Mouse (Mus musculus) liver, adult 2 months (tissue): Measurements from ENCODE around the gene Lhpp.

Source experiments
- CTCF ChIP-seq: fragments of 200-500 bp; IDR thresholded peaks from 2 replicates; pipeline ENCODE4 v1.5.1; 2011; ENCODE audit warnings: low read depth, low read length, control low read depth
- POLR2A ChIP-seq: fragments of 200-500 bp; IDR thresholded peaks from 2 replicates; pipeline ENCODE4 v1.6.1; 2011; ENCODE audit warnings: low read length, control low read depth; ENCODE audit not compliant: insufficient read depth; ENCODE audit errors: extremely low read depth

- TF ChIP-seq POLR2A = no peak
- TF ChIP-seq CTCF = peak; percentile 47
Observed at GRCm38 (mm10) chr7:132619975-132620918, 9.8 kb downstream of the Lhpp start.
